Mouse (Mus musculus): ENCODE results near the gene Selenos. TPM values are rescaled to one million over a fixed set of nuclear protein-coding genes. Genes with fewer than 3 reads are reported as not detected.

Gene Selenos
- total RNA-seq, 1 experiment from 2014 or later, result 93.6 TPM

DNA sequence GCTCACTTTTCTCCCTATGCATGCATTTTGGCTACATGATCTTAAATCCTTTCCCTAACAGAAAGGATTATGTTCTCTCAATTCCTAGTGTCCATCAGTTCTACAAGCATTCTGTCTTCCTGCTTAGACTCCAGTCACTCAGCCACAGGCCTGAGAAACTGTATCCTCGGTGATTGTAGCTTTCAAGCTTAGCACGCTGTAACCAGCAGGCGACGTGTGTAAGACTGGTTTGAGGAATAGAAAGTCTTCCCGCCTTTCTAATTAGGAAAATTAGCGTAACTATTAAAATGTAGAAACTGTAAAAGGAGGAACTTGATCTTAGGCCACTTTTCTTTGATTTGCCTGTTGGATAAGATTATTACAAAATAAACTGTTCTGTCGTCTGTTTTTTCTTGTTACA is 39.3 kb downstream of the Selenos start:
- no peak for DNase-seq

DNA sequence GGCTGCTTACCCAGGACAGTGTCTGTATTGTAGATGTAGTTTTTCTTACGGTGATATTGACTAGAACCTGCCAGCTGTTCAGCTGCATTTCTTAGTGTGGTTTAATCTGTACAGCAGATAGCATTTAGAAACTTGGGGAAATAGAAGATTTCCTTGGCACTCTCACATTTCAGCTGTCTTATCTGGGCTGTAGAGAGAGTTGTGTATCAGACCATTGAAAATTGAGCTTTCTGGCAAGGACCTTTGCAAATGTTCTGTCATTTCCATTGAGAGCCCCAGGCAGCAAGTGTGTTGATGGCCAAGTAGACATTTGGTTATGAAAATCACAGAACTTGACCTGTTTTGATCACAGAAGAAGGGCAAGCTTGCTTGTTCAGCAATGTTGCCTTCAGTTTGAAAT is 40.7 kb downstream of the Selenos start:
- no peak for DNase-seq

DNA sequence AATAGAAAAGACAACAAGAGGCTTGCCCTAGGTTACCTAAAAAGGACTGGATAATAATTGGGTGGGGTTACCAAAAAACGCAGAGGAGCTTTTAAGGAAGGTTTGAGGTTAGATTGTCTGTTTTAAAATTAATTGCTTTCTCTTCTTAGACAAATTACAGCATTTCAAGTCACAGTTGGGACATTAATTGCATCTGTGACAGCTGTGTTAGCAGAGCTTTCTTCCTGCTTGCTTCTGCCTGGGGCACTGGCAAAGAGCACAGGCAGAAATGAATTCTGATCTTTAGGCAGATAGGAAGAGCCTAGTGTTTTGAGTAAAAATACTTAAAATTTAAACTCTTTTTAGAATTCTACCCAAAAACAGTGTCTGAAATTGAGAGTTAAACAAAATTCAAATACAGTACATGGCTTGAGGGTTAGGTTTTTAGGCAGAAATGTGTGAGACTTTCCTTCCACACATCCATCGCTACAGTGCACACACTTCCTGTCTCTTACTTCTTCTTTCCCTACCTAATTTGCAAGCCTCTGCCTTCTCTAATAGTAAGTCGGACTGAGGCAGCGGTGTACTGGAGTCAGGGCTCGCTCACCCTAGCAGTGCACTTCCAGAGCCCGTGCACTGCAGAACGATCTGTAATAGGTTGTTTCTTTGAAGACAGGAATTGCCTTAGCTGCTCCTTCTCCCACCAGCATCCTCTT is 41.4 kb downstream of the Selenos start:
- no peak for DNase-seq

DNA sequence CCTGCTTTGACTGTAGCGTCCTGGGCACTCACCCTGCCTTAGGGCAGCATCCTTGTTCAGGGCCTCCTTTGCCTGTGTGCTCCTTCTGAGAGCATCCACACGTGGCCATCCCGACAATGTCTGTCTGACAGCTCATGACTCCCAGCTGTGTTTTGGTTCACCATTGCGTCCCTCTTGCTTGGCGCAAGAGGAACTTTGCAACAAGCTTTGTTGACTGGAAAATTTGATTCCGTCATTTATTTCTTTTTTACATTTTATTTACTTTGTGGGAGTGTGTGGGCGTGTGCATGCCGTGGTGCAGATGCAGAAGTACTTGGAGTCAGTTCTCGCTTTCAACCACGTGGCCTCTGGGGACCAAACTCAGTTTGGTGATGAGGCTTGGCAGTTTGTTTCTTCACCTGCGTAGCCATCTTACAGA is 45.1 kb downstream of the Selenos start:
- DNase-seq, result no peak

DNA sequence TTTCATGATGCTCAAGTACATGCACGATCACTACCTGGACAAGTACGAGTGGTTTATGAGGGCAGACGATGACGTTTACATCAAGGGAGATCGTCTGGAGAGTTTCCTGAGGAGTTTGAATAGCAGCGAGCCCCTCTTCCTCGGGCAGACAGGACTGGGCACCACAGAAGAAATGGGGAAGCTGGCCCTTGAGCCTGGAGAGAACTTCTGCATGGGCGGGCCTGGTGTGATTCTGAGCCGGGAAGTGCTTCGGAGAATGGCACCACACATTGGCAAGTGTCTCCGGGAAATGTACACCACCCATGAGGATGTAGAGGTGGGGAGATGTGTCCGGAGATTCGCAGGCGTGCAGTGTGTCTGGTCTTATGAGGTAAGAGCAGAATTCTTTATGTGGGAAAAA is 45.9 kb downstream of the Selenos start:
- no peak for DNase-seq

DNA sequence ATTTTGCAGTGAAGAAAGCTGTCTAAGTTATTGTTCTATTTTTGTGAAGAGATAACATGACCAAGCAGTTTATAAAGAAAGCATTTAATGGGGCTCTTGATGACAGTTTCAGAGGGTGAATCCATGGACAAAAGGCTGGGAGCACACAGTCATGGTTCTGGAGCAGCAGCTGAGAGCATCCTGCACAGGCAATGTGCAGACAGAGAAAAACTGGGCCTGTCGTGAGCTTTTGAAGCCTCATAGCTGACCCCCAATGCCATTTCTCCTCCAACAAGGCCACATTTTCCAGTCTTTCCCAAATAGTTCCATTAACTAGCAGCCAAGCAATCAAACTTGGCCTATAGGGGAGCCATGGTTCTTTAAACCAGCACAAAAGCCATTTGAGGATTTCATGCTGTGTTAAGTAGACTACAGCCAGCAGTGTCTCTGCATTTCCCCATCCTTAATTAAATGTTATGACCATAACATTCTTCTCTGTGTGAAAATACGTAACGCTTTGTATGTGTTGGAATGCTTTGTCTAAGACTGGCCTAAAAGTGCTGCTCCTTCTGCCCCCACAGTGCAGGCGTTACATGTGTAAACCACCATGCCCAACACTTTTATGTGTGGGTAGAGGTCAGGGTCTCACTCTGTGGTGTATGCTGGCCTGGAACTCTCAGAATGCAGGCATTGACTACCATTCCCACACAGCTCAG is 48.6 kb downstream of the Selenos start:
- DNase-seq, result no peak

DNA sequence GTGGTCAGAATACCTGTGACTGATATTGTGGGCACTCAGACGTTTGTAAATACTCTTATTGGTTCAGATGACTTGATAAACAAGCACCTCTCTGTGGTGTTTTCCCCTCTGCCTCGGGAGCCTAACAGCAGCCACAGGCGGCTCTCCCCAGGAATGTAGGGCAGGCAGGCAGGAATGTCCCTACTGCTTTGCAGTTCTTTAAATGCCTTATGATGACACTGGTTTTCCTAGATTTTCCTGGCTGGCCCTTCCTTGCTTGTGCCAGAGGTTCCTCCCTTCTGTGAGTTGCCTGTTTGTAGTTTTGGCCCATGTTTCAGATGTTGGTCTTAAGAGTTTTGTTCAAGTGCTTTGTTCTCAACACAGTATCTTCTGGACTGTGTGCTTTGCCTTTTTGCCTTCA is 49.4 kb downstream of the Selenos start:
- DNase-seq, result no peak

DNA sequence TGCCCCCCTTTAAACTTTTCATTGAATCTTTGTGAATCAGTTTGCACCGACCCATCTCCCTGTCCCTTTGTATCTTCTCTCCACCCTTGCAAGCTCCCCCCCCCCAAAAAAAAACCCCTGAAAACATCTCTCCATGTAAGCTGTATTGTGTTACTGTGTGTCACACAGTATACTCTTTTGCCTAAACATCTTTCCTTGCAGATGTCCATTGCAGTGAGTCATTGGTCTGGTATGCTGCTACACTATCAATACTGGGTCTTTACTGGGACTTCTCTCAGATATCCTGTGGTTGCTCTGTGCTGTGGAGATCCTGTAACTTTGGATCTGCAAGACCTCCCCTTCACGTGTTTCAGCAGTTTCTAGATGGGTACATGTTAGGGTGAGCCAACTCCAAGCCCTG is 50.8 kb downstream of the Selenos start:
- no peak for DNase-seq

DNA sequence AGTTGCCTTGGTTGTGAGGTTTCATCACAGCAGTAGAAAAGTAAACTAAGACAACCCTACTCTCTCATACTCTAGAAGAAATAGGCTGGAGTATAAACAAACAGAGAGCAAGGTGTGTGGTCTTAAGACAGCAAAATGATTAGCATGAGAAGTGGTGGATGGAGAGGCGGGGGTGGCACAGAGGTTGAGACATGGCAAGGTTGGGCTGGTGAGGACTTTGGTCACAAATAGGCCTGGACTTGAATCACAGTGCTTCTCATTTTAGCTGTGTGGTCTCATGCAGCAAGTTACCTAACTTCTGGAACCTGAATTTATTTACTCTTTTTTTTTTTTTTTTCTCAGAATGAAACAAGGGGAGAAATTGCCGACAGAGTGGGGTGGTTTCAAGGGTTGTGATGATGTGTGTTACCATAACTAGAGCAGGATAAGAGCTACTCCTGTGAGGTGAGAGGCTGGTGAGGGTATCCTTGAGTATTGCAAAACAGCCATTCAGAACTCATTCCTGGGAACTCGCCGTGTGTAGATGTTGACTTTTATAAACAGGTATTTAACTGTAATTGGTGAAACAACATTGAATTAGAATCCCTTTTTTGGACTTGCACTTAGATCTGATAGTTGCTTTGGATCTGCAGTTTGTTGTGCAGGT is 52.5 kb downstream of the Selenos start:
- no peak for DNase-seq

DNA sequence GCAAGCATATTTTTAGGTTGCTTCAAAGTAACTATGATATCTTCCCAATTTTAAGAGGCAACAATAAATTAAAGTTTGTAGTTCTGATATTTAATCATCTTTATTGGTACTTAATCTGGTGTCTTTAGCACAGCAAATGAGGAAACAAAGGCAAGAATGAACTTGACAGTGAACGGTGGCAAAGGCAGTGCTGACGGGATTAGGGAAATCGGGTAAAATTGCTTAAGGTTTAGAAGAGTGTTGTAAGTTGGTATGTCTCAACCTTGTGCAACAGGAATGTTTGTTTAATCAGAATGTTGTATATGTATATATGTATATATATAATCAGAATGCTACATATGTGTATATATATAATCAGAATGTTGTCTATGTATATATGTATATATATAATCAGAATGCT is 54.7 kb downstream of the Selenos start:
- DNase-seq, result no peak

DNA sequence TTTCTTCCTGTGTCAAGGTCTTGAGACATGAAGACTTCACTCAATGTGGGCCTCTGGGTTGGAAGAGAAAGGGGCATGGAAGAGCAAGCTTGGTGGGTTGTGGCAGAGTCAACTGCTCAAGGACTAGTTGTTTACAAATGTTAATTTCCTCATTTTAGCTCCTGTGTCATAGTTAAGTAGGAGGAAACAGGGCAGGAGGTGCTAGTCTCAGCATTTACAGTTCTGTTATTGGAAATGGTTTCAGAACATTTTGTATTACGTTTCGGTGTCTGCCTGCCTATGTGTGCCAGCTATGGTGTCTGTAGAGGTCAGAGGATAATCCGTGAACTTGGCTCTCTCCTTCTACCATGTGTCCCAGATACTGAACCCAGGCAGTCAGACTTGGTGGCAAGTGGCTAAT is 56.2 kb downstream of the Selenos start:
- DNase-seq, result no peak

DNA sequence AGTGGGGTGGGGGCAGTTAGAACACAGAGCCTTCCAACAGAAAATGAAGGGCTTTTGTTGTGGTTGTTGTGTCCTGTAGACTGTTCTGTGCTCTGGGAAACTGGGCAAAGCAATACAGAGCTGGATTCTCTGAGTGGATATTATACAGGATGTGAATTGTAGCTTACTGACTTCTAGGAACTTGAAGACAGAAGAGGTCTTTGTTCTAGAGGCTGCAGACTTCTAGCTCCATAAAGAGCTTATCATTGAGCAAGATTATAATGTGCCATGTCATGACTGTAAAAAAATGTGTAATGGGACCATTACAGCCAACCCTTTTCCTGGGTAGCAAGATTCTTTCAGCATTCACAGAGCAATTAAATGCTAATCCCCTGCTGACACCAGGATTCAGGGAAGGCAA is 56.7 kb downstream of the Selenos start:
- no peak for DNase-seq

DNA sequence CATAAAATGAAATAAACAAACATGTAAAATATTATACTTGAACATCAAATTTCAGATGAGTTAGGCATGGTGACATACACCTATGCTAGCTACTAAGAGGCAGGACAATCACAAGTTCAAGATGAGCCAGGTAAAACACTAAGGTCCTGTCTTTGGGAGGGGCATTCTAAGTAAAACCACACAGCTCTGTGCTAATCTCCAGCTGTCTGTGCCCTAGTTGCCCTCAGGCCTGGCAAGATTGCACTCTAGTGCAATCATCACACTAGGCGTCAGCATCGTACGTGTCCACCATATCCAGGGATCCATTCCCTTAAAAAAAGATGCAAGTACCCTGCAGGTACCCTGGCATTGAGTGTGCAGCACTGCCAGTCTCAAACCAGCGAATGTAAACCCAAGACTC is 57.9 kb downstream of the Selenos start:
- DNase-seq, result no peak

DNA sequence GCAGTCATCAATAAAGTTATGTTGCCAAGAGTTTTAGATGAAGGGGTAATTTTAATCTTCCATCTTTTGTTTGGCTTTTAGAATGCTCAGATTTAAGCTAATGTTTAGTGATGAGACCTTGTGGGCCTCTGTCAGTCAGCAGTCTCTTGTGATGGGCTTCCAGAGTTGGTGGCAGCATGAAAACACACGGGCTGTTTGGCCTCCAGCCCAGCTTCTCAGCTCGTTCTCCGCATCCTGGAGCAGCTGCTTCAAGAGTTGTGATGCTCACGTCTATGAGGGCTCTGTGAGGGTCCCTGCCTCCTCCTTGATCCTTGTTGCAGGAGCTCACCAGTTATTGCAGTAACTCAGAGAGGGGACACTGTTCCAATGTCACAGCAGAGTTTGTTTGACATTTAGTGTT is 58.9 kb downstream of the Selenos start:
- DNase-seq, result no peak

DNA sequence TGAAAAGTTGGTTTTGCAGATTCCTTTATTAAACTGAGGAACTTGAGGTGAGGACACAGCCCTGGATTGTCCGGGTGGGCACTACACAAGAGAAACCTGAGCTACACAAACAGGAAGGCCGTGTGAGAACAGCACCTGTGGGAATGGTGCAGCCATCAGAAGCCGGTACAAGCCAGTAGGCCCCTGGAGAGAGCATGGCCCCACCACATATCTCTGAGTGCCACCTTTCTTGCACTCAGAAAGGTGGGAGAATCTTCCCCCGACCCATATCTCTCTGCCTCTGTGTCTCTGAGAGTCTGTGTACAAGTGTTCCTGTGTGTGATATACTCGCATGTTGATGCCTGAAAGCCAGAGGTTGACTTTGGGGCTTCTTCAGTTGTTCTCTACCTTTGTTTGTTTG is 59.4 kb downstream of the Selenos start:
- no peak for DNase-seq

Other genes with a start within 250 kb of the Selenos start
- gene Pcsk6, start 217.9 kb upstream of the Selenos start, total RNA-seq (2021), result 11.6 and 20.8 TPM in 2 replicates
- gene Gm45213, start 36.0 kb upstream of the Selenos start, total RNA-seq (2021), result not detected in 2 replicates
- 40.3 and 41.1 TPM in 2 replicates for gene Snrpa1, start 20.6 kb upstream of the Selenos start, total RNA-seq (2021)
- 12.6 and 15.2 TPM in 2 replicates for gene Chsy1, start 29.9 kb downstream of the Selenos start, total RNA-seq (2021)